Mouse (Mus musculus) heart, embryonic 15.5 days (tissue): ENCODE results near the gene Dgki. TPM values are rescaled to one million over a fixed set of nuclear protein-coding genes. Genes with fewer than 3 reads are reported as not detected.
A peak's percentile ranks its signal among the peaks of the same experiment; 100 is the strongest.

Experiments
- ATAC-seq: fragments of 200-750 bp; cut with Nextera tagmentation; replicated peaks from 2 replicates; pipeline ENCODE4 v1.8.0; 2017; ENCODE audit warnings: low read depth, moderate TSS enrichment; ENCODE audit not compliant: insufficient number of reproducible peaks, insufficient read depth, low FRiP score
- H3K27ac ChIP-seq: fragments of 300-500 bp; sonication (generic); 2 replicates; pipeline ENCODE4 v1.5.1; 2015; ENCODE audit warnings: mild to moderate bottlenecking, inconsistent platforms
- H3K27me3 ChIP-seq: fragments of 300-500 bp; sonication (generic); 2 replicates; pipeline ENCODE4 v1.6.1; 2015; ENCODE audit warnings: inconsistent platforms
- H3K36me3 ChIP-seq: fragments of 300-500 bp; sonication (generic); 2 replicates; pipeline ENCODE4 v1.6.1; 2015; ENCODE audit warnings: mild to moderate bottlenecking, inconsistent platforms
- H3K4me1 ChIP-seq: fragments of 300-500 bp; sonication (generic); replicated peaks from 2 replicates; pipeline ENCODE4 v1.6.1; 2015; ENCODE audit warnings: inconsistent platforms
- H3K4me2 ChIP-seq: fragments of 300-500 bp; sonication (generic); 2 replicates; pipeline ENCODE4 v1.6.1; 2015; ENCODE audit warnings: inconsistent platforms, mild to moderate bottlenecking, moderate library complexity
- H3K4me3 ChIP-seq: fragments of 300-500 bp; sonication (generic); 2 replicates; pipeline ENCODE4 v1.5.1; 2015; ENCODE audit warnings: mild to moderate bottlenecking, inconsistent platforms
- H3K9ac ChIP-seq: fragments of 300-500 bp; sonication (generic); 2 replicates; pipeline ENCODE4 v1.6.1; 2015; ENCODE audit warnings: mild to moderate bottlenecking, inconsistent platforms
- H3K9me3 ChIP-seq: fragments of 300-500 bp; sonication (generic); replicated peaks from 2 replicates; pipeline ENCODE4 v1.6.1; 2016; ENCODE audit warnings: inconsistent platforms
- WGBS: fragments of 180-500 bp; shearing (Covaris S2); methylation state at CpG from one replicate; pipeline ENCODE4 v1.1.7; 2015; ENCODE audit warnings: mixed read lengths; 5-methylcytosine and 5-hydroxymethylcytosine counted together
- polyA plus RNA-seq: library from polyadenylated mRNA; unstranded; fragments of >200 nt; fragmentation: Nextera tagmentation; extraction: Ambion mirVana; gene quantifications from 2 replicates; pipeline ENCODE4 v1.2.1, GENCODE M21; 2015

Dgki gene
- polyA plus RNA-seq, 1 experiment from 2014 or later, result 0.48 TPM

- Histone ChIP-seq H3K4me1 (peaks cover 6% of the 10 kb centered on the region), H3K27ac (no peak overlapping the region), H3K27me3 (no peaks in the 10 kb centered on the region), H3K4me3 (no peak overlapping the region), H3K9ac (no peak overlapping the region), H3K36me3 (no peaks in the 10 kb centered on the region), H3K9me3 (no peaks in the 10 kb centered on the region), H3K4me2 (no peak overlapping the region)
- 42% methylated on average over 8 of the region's 8 CpGs for WGBS
- no peak for ATAC-seq
These were observed 396.7 kb downstream of the Dgki start for GRCm38 (mm10) chr6:36903159-36903794.

- H3K9me3 ChIP-seq, result no peaks in the 10 kb centered on the region
- no peak overlapping the region for H3K9ac ChIP-seq
- no peak overlapping the region for H3K27ac ChIP-seq
- ATAC-seq, result no peak
- 78% methylated on average over 4 of the region's 4 CpGs for WGBS
- H3K36me3 ChIP-seq, result no peaks in the 10 kb centered on the region
- no peaks in the 10 kb centered on the region for H3K27me3 ChIP-seq
- H3K4me2 ChIP-seq, result no peak overlapping the region
- peaks cover 12% of the 10 kb centered on the region for H3K4me1 ChIP-seq
- no peak overlapping the region for H3K4me3 ChIP-seq
These were observed 400.1 kb downstream of the Dgki start for GRCm38 (mm10) chr6:36899872-36900271.

- Histone ChIP-seq H3K4me2 (no peak overlapping the region), H3K27me3 (no peaks in the 10 kb centered on the region), H3K27ac (peak overlapping the region; percentile 10; the same call in 1 of the 2 replicates), H3K36me3 (no peaks in the 10 kb centered on the region), H3K9me3 (no peaks in the 10 kb centered on the region), H3K9ac (no peak overlapping the region), H3K4me3 (no peak overlapping the region), H3K4me1 (peaks cover 7% of the 10 kb centered on the region)
- ATAC-seq, result no peak
- WGBS, result 49% methylated on average over 6 of the region's 6 CpGs
These were observed 401.6 kb downstream of the Dgki start for GRCm38 (mm10) chr6:36898412-36898811.

GRCm38 (mm10) chr6:36897616-36898149 is 402.3 kb downstream of the Dgki start:
- Histone ChIP-seq H3K4me2 (no peak overlapping the region), H3K36me3 (no peaks in the 10 kb centered on the region), H3K4me1 (peaks cover 7% of the 10 kb centered on the region), H3K9me3 (no peaks in the 10 kb centered on the region), H3K4me3 (no peak overlapping the region), H3K27me3 (no peaks in the 10 kb centered on the region), H3K27ac (no peak overlapping the region), H3K9ac (no peak overlapping the region)
- ATAC-seq, result no peak
- WGBS, result 36% methylated on average over 3 of the region's 3 CpGs

GRCm38 (mm10) chr6:36896656-36897055 is 403.3 kb downstream of the Dgki start:
- Histone ChIP-seq H3K9ac (no peak overlapping the region), H3K36me3 (no peaks in the 10 kb centered on the region), H3K9me3 (no peaks in the 10 kb centered on the region), H3K4me3 (no peak overlapping the region), H3K4me1 (peaks cover 7% of the 10 kb centered on the region), H3K27ac (peak overlapping the region; percentile 61), H3K4me2 (no peak overlapping the region), H3K27me3 (no peaks in the 10 kb centered on the region)
- peak; percentile 55; the same call in 1 of the 2 replicates for ATAC-seq
- WGBS, result 27% methylated on average over 2 of the region's 2 CpGs

GRCm38 (mm10) chr6:36891820-36892219 is 408.2 kb downstream of the Dgki start:
- Histone ChIP-seq H3K36me3 (no peaks in the 10 kb centered on the region), H3K27ac (no peak overlapping the region), H3K4me3 (no peak overlapping the region), H3K4me1 (peaks cover 7% of the 10 kb centered on the region), H3K27me3 (no peaks in the 10 kb centered on the region), H3K9ac (no peak overlapping the region), H3K4me2 (no peak overlapping the region), H3K9me3 (no peaks in the 10 kb centered on the region)
- WGBS, result 66% methylated on average over 5 of the region's 5 CpGs
- ATAC-seq, result no peak

- 40% methylated on average over 2 of the region's 2 CpGs for WGBS
- no peak for ATAC-seq
- H3K9ac ChIP-seq, result no peak overlapping the region
- no peaks in the 10 kb centered on the region for H3K36me3 ChIP-seq
- H3K27me3 ChIP-seq, result no peaks in the 10 kb centered on the region
- H3K4me1 ChIP-seq, result 0 out of 2 replicates have a peak, but pooled peaks cover 3% of the 10 kb centered on the region
- peak overlapping the region; percentile 62 for H3K27ac ChIP-seq
- no peak overlapping the region for H3K4me3 ChIP-seq
- no peaks in the 10 kb centered on the region for H3K9me3 ChIP-seq
- H3K4me2 ChIP-seq, result no peak overlapping the region
These were observed 409.2 kb downstream of the Dgki start for GRCm38 (mm10) chr6:36890776-36891175.

GRCm38 (mm10) chr6:36890296-36890695 is 409.7 kb downstream of the Dgki start:
- Histone ChIP-seq H3K9ac (no peak overlapping the region), H3K36me3 (no peaks in the 10 kb centered on the region), H3K9me3 (no peaks in the 10 kb centered on the region), H3K4me1 (0 out of 2 replicates have a peak, but pooled peaks cover 3% of the 10 kb centered on the region), H3K27ac (no peak overlapping the region), H3K27me3 (no peaks in the 10 kb centered on the region), H3K4me3 (no peak overlapping the region), H3K4me2 (no peak overlapping the region)
- no peak for ATAC-seq
- 19% methylated on average over 5 of the region's 5 CpGs for WGBS

GRCm38 (mm10) chr6:36881309-36881708 is 418.7 kb downstream of the Dgki start:
- Histone ChIP-seq H3K27me3 (no peaks in the 10 kb centered on the region), H3K9me3 (no peaks in the 10 kb centered on the region), H3K27ac (no peak overlapping the region), H3K4me1 (peaks cover 5% of the 10 kb centered on the region; the same call in 1 of the 2 replicates), H3K4me3 (no peak overlapping the region), H3K9ac (no peak overlapping the region), H3K4me2 (no peak overlapping the region), H3K36me3 (no peaks in the 10 kb centered on the region)
- ATAC-seq, result no peak
- 67% methylated on average over 4 of the region's 4 CpGs for WGBS

- H3K4me3 ChIP-seq, result no peak overlapping the region
- WGBS, result 63% methylated on average over 7 of the region's 7 CpGs
- H3K36me3 ChIP-seq, result no peaks in the 10 kb centered on the region
- no peaks in the 10 kb centered on the region for H3K27me3 ChIP-seq
- peaks cover 7% of the 10 kb centered on the region for H3K4me1 ChIP-seq
- no peak overlapping the region for H3K9ac ChIP-seq
- ATAC-seq, result no peak
- H3K9me3 ChIP-seq, result no peaks in the 10 kb centered on the region
- H3K4me2 ChIP-seq, result no peak overlapping the region
- no peak overlapping the region for H3K27ac ChIP-seq
These were observed 419.2 kb downstream of the Dgki start for GRCm38 (mm10) chr6:36880643-36881263.

- Histone ChIP-seq H3K4me1 (peaks cover 9% of the 10 kb centered on the region), H3K4me2 (no peak overlapping the region), H3K9me3 (no peaks in the 10 kb centered on the region), H3K27ac (no peak overlapping the region), H3K4me3 (no peak overlapping the region), H3K9ac (no peak overlapping the region), H3K27me3 (no peaks in the 10 kb centered on the region), H3K36me3 (no peaks in the 10 kb centered on the region)
- no peak for ATAC-seq
- 70% methylated on average over 4 of the region's 4 CpGs for WGBS
These were observed 422.6 kb downstream of the Dgki start for GRCm38 (mm10) chr6:36877399-36877798.

- WGBS, result 58% methylated on average over 4 of the region's 4 CpGs
- Histone ChIP-seq H3K4me3 (no peak overlapping the region), H3K9me3 (no peaks in the 10 kb centered on the region), H3K27ac (no peak overlapping the region), H3K4me2 (no peak overlapping the region), H3K36me3 (no peaks in the 10 kb centered on the region), H3K4me1 (peaks cover 9% of the 10 kb centered on the region), H3K27me3 (no peaks in the 10 kb centered on the region), H3K9ac (no peak overlapping the region)
- ATAC-seq, result no peak
These were observed 423.6 kb downstream of the Dgki start for GRCm38 (mm10) chr6:36876426-36876825.
